Mouse (Mus musculus) neural tube, embryonic 14.5 days (tissue): ENCODE results near the gene Acp4. TPM values are rescaled to one million over a fixed set of nuclear protein-coding genes. Genes with fewer than 3 reads are reported as not detected.

ENCODE experiments used
- ATAC-seq: fragments of 200-750 bp; cut with Nextera tagmentation; 2 replicates; pipeline ENCODE4 v1.8.0; 2017; ENCODE audit warnings: low read depth, mild to moderate bottlenecking, moderate TSS enrichment, moderate library complexity
- H3K27ac ChIP-seq: fragments of 300-500 bp; sonication (generic); 2 replicates; pipeline ENCODE4 v1.5.1; 2014; ENCODE audit warnings: low read depth, mild to moderate bottlenecking, control low read depth, low read length, moderate library complexity, mixed read lengths
- H3K27me3 ChIP-seq: fragments of 300-500 bp; sonication (generic); 2 replicates; pipeline ENCODE4 v1.6.1; 2014; ENCODE audit warnings: low read length; ENCODE audit not compliant: control insufficient read depth, insufficient read depth
- H3K36me3 ChIP-seq: fragments of 300-500 bp; sonication (generic); 2 replicates; pipeline ENCODE4 v1.6.1; 2014; ENCODE audit warnings: low read length, mixed read lengths; ENCODE audit not compliant: control insufficient read depth, insufficient read depth
- H3K4me1 ChIP-seq: fragments of 300-500 bp; sonication (generic); 2 replicates; pipeline ENCODE4 v1.6.1; 2014; ENCODE audit warnings: low read length; ENCODE audit not compliant: control insufficient read depth, insufficient read depth
- H3K4me2 ChIP-seq: fragments of 300-500 bp; sonication (generic); 2 replicates; pipeline ENCODE4 v1.6.1; 2014; ENCODE audit warnings: mild to moderate bottlenecking, low read depth, low read length, control low read depth
- H3K4me3 ChIP-seq: fragments of 300-500 bp; sonication (generic); 2 replicates; pipeline ENCODE4 v1.5.1; 2014; ENCODE audit warnings: low read depth, low read length, control low read depth, mixed read lengths
- H3K9ac ChIP-seq: fragments of 300-500 bp; sonication (generic); replicated peaks from 2 replicates; pipeline ENCODE4 v1.6.1; 2014; ENCODE audit warnings: low read depth, mild to moderate bottlenecking, control low read depth, low read length, mixed read lengths
- H3K9me3 ChIP-seq: fragments of 300-500 bp; sonication (generic); 2 replicates; pipeline ENCODE4 v1.6.1; 2016; ENCODE audit warnings: low read length; ENCODE audit not compliant: control insufficient read depth
- WGBS: fragments of 180-500 bp; shearing (Covaris S2); extraction: QIAGEN DNeasy Blood & Tissue Kit; methylation state at CpG from one replicate; pipeline ENCODE4 v1.1.7; 2014; 5-methylcytosine and 5-hydroxymethylcytosine counted together
- polyA plus RNA-seq: library from polyadenylated mRNA; unstranded; fragments of >200 nt; fragmentation: Nextera tagmentation; extraction: Ambion mirVana; gene quantifications from 2 replicates; pipeline ENCODE4 v1.2.1, GENCODE M21; 2014

The Acp4 gene
- polyA plus RNA-seq, 1 experiment from 2014 or later = not detected

- Histone ChIP-seq H3K9ac (no peak overlapping the region), H3K4me2 (no peak overlapping the region), H3K4me3 (no peak overlapping the region), H3K4me1 (no peaks in the 10 kb centered on the region), H3K9me3 (no peaks in the 10 kb centered on the region), H3K36me3 (no peaks in the 10 kb centered on the region), H3K27ac (no peak overlapping the region), H3K27me3 (no peaks in the 10 kb centered on the region)
- ATAC-seq = no peak
- WGBS = 77% methylated on average over 4 of the region's 4 CpGs
Measured at GRCm38 (mm10) chr7:44290986-44291385, 33.8 kb upstream of the Acp4 start.

- H3K4me1 ChIP-seq = no peaks in the 10 kb centered on the region
- no peak overlapping the region for H3K4me3 ChIP-seq
- WGBS = 78% methylated on average over 7 of the region's 7 CpGs
- H3K36me3 ChIP-seq = no peaks in the 10 kb centered on the region
- no peak overlapping the region for H3K4me2 ChIP-seq
- no peaks in the 10 kb centered on the region for H3K27me3 ChIP-seq
- no peak for ATAC-seq
- H3K9ac ChIP-seq = no peak overlapping the region
- no peak overlapping the region for H3K27ac ChIP-seq
- no peaks in the 10 kb centered on the region for H3K9me3 ChIP-seq
Measured at GRCm38 (mm10) chr7:44287760-44288159, 30.6 kb upstream of the Acp4 start.

- Histone ChIP-seq H3K4me2 (no peak overlapping the region), H3K9me3 (no peaks in the 10 kb centered on the region), H3K27ac (no peak overlapping the region), H3K9ac (no peak overlapping the region), H3K27me3 (no peaks in the 10 kb centered on the region), H3K36me3 (no peaks in the 10 kb centered on the region), H3K4me3 (no peak overlapping the region), H3K4me1 (no peaks in the 10 kb centered on the region)
- ATAC-seq = no peak
- WGBS = 64% methylated on average over 7 of the region's 7 CpGs
Measured at GRCm38 (mm10) chr7:44281586-44281985, 24.4 kb upstream of the Acp4 start.

GRCm38 (mm10) chr7:44280959-44281358 is 23.8 kb upstream of the Acp4 start:
- WGBS = 79% methylated on average over 1 of the region's 1 CpGs
- Histone ChIP-seq H3K4me1 (no peaks in the 10 kb centered on the region), H3K27ac (no peak overlapping the region), H3K9me3 (no peaks in the 10 kb centered on the region), H3K4me3 (no peak overlapping the region), H3K36me3 (no peaks in the 10 kb centered on the region), H3K27me3 (no peaks in the 10 kb centered on the region), H3K4me2 (no peak overlapping the region), H3K9ac (no peak overlapping the region)
- no peak for ATAC-seq

- H3K27ac ChIP-seq = no peak overlapping the region
- H3K27me3 ChIP-seq = no peaks in the 10 kb centered on the region
- H3K4me1 ChIP-seq = no peaks in the 10 kb centered on the region
- whole genome bisulfite sequencing = 41% methylated on average over 2 of the region's 2 CpGs
- H3K9me3 ChIP-seq = no peaks in the 10 kb centered on the region
- no peak overlapping the region for H3K4me3 ChIP-seq
- ATAC-seq = no peak
- no peak overlapping the region for H3K4me2 ChIP-seq
- H3K9ac ChIP-seq = no peak overlapping the region
- no peaks in the 10 kb centered on the region for H3K36me3 ChIP-seq
Measured at GRCm38 (mm10) chr7:44277250-44277622, 20.1 kb upstream of the Acp4 start.

GRCm38 (mm10) chr7:44276461-44277249 is 19.5 kb upstream of the Acp4 start:
- Histone ChIP-seq H3K9me3 (no peaks in the 10 kb centered on the region), H3K36me3 (no peaks in the 10 kb centered on the region), H3K4me1 (no peaks in the 10 kb centered on the region), H3K4me3 (no peak overlapping the region), H3K4me2 (no peak overlapping the region), H3K27ac (no peak overlapping the region), H3K27me3 (no peaks in the 10 kb centered on the region), H3K9ac (no peak overlapping the region)
- no peak for ATAC-seq
- 65% methylated on average over 9 of the region's 10 CpGs for WGBS

GRCm38 (mm10) chr7:44275546-44275945 is 18.4 kb upstream of the Acp4 start:
- Histone ChIP-seq H3K9ac (no peak overlapping the region), H3K4me1 (no peaks in the 10 kb centered on the region), H3K4me2 (no peak overlapping the region), H3K4me3 (no peak overlapping the region), H3K27ac (no peak overlapping the region), H3K36me3 (no peaks in the 10 kb centered on the region), H3K9me3 (no peaks in the 10 kb centered on the region), H3K27me3 (no peaks in the 10 kb centered on the region)
- 82% methylated on average over 3 of the region's 3 CpGs for WGBS
- ATAC-seq = no peak

- Histone ChIP-seq H3K27me3 (no peaks in the 10 kb centered on the region), H3K4me2 (no peak overlapping the region), H3K9me3 (no peaks in the 10 kb centered on the region), H3K36me3 (no peaks in the 10 kb centered on the region), H3K4me3 (no peak overlapping the region), H3K9ac (no peak overlapping the region), H3K27ac (no peak overlapping the region), H3K4me1 (no peaks in the 10 kb centered on the region)
- WGBS = 35% methylated on average over 11 of the region's 11 CpGs
- no peak for ATAC-seq
Measured at GRCm38 (mm10) chr7:44274096-44274495, 16.9 kb upstream of the Acp4 start.

GRCm38 (mm10) chr7:44273446-44273845 is 16.3 kb upstream of the Acp4 start:
- Histone ChIP-seq H3K9me3 (no peaks in the 10 kb centered on the region), H3K36me3 (no peaks in the 10 kb centered on the region), H3K27ac (no peak overlapping the region), H3K4me3 (no peak overlapping the region), H3K4me2 (no peak overlapping the region), H3K4me1 (no peaks in the 10 kb centered on the region), H3K9ac (no peak overlapping the region), H3K27me3 (no peaks in the 10 kb centered on the region)
- ATAC-seq = no peak
- 59% methylated on average over 7 of the region's 7 CpGs for WGBS
